Mouse (Mus musculus): ENCODE data around the gene Kirrel3.

Kirrel3 gene

DNA sequence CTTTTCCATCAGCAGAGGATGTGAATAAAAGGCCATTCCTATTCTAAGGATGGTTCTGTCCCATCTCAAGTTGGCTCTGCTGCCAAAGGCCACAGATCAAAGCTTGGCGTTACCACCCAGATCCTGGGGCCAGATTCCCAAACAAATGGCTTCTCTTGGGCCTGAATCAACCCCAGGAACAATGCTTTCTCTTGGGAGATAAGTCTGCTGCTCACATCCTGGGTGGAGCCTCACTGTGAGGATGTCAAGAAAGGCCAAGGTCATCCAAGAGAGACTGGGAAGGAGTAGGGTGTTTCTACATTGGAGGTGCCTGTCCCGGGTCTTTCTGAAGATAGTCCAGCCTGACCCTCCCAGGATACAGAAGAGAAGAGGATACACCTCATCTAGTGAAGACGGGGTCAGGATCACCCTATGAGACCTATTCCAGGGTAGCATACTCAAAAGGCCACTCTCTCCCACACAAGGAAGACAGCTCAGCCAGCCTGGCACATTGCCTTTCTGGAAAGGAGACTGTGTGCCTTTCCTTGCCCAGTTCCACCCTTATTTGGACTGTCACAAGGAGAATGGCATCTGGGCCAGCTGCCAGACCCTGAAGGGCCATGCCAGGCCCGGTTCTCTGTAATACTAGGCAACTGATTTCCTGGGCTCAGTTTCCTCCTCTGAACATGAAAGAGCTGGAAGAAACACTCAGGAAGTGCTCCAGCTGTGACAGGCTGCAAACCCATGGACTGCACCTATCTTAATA lies 507.9 kb downstream of the Kirrel3 start:
- DNase-seq: no peak

DNA sequence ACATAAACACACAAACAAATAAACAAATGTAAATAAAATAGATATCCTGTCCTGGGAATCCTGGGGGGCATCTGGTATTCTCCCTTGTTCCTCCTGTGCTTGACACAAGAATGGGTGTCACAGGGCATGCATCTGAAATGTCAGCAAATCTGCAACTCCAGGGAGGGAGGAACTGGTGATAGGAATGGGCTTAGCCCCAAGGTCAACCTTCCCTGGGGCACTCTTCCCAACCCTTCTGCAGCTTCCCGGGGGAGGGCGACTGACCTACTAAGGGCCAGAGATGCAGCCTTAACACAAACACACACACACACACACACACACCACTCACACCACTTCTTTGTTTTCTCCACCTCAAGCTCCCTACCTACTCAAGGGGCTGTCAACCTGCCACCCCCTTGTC lies 509.4 kb downstream of the Kirrel3 start:
- no peak for DNase-seq

DNA sequence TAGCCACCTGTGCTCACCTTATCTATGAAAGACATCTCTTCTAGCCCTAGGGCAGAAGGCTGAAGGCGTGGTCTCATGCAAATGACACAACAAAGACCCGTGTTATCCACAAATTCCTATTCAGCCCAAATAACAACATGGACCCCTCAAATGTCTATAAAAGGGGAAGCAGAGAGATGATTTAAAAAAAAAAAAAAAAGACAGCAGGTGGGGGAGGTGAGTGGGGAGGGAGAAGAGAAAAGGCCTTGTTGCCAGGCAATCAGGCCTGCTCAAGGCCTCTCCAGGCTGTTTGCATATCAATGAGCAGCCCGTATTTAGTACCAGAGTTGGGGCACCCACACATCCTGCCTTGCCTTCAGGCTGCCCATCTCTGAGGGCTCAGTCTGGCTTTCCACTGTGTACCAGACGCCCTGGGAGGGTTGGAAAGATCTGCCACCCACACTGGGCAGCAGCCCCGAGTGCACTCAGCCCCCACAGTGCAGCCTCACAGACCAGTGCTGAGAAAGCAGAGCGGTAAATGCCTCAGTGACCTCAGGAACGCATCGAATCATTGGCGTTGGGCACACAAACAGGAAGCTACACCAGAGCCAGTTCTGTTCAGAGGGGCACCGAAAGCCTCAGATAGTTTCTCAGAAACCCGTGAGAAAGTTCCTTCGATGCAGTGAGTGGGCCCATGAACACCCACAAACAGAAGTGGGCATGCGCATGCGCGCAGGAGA lies 510.1 kb downstream of the Kirrel3 start:
- peak; percentile 35 to 57 for DNase-seq

DNA sequence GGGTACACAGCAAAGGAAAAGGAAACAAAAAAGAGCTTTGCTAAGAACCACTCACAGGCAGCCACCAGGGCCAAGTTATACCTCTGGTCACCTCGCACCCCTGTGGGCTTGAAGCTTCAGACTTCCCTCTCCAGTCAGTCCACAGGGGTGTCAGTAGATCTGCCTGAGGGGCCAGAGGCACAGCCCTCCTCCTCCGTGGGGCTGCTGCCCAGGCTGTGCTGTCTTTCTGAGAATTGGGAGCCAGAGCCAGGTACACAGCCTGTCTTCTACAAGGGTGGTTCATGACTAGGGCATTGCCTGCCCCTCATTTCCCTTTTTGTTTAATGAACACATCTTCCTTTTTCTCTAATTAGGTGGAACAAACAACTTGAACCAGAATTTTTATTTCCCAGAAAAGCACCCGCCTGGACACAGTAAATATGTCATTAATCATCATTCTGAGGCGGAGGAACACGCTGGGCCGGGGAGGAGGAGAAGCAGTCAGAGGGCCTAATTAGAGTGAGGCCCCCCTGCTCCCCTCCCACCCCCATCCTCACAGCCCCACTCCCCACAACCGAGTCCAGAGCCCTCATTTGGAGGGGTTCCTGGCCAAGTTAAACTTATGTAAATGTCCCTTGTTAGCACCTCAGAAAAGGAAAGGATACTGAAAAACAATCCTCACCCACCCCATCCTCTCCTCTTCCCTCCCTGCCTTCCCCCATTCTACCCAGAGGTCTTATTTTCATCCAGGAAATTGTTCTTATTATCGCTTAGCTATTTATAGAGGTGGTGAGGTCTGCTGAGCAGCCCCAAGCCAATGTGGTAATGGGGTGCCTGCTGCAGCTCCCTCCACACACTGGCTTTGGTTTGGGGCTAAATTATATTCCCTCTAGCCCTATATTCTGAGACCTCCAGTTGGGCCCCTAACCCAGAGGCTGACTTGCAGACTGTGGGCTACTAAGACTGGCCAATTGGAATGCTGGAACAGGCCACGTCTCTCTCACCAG lies 512.5 kb downstream of the Kirrel3 start:
- no peak for DNase-seq

DNA sequence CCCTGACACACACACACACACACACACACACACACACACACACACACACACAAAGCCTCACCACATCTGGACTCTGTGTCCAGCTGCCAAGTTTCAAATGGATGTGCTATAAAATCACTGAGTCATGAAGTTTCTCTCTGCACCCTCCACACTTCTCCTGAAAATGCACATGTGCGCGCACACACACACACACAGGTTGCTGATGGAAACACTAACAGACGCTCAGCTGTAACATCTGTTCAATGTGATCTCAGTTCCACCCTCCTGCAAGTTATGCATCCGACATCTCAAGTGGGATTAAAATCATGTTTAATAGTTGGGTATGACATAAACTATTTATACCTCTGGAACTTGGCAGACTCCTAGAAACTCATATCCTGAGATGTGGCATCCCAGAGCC lies 518.4 kb downstream of the Kirrel3 start:
- no peak for DNase-seq

DNA sequence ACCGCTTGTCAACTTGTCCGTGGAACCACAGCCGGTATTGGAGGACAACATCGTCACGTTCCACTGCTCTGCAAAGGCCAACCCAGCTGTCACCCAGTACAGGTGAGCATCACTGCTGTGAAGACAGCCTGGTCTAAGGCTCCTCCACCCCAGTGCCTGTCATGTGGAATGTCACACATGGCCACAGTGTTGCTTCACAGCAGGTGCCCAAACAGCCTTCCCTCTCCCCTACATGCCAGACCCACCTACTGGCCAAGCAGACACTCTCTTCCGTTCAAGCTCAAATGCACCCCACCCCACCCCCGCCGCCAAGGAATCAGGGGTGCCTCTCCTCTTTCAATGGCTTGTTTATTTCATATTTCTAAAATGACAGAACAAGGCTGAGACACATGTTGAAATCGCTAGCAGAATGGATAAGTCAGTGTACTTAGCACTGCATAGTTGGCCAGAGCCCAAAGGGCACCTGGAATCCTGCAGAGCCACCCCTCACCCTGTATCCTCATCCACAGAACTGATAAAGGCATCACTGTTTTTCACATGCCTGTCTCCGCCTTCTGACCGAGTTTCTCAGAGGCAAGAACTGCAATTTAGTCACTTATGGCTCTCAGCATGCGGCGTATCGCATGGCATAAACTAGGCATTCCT lies 522.1 kb downstream of the Kirrel3 start:
- no peak for DNase-seq

DNA sequence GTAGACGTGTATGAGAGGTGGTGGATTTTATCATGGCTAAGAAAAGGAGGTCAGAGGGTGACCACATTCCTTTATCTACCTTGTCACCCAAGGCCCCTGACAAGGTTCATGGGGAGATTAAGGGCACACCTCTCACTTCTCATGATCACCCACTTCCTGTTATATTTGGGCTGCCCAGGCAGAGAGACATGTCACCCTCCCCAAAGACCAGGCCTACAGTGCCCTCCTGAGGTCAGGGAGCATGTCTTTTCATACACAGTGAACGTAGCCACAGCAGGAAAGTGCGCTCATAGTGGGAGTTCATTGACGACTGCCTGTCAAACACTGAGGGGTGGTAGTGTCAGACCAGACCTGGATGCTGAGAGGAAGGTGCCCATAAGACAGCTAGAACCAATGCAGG lies 531.1 kb downstream of the Kirrel3 start:
- peak; percentile 35 to 40 for DNase-seq

DNA sequence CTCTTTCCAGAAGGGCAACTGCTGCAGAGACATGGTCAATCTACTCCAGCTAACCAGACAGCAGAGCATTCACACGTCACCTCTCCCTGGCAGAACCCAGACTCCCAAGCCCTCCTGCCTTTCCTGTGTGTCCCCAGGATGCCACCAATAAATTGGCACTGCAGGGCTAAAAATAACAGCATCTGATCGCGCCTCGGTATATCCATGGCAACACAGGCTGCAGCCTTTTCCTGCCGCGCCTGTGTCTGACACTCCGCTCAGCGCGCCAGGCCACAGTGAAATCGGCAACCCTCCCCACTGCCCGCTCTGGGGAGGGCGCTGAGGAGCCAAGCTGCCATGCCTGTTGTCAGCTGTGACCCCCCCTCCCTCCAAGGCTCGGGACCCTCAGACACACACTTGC lies 531.9 kb downstream of the Kirrel3 start:
- DNase-seq: no peak

DNA sequence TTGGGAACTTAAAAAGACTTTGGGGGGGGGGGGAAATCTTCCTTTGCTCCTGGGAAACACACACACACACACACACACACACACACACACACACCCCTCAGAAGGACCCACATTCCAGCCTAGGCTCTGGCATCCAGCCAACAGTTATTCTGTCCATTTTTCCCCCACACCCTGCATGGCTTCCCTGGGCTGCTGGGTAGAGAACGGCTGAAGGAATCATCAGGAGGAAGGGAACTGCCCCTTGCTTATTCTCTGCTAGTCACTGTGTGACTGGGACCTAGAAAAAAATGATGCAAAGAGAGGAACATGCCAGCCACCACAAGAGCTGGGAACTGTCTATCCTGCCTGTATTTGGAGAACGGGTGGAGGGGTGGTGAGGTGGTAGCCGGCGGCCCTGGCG lies 532.4 kb downstream of the Kirrel3 start:
- no peak for DNase-seq

DNA sequence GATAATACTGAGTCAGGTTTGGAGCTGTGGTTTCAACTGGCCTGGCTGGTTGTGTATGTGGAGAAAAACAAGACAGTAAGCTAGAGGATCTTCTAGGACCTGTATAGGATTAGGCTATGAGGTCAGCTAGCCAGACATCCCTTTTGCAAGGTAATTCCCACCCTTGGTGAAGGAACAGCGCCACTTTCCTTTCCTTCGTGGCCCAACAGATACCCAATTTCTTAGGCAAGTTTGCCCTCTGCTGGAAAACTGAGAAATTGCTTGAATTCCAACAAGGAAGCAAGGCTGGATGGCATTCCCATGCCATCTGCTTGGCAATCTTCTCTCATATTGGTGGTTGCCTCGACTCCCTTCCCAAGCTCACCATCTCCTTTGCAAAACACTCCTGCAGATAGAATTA lies 533.7 kb downstream of the Kirrel3 start:
- DNase-seq: no peak

DNA sequence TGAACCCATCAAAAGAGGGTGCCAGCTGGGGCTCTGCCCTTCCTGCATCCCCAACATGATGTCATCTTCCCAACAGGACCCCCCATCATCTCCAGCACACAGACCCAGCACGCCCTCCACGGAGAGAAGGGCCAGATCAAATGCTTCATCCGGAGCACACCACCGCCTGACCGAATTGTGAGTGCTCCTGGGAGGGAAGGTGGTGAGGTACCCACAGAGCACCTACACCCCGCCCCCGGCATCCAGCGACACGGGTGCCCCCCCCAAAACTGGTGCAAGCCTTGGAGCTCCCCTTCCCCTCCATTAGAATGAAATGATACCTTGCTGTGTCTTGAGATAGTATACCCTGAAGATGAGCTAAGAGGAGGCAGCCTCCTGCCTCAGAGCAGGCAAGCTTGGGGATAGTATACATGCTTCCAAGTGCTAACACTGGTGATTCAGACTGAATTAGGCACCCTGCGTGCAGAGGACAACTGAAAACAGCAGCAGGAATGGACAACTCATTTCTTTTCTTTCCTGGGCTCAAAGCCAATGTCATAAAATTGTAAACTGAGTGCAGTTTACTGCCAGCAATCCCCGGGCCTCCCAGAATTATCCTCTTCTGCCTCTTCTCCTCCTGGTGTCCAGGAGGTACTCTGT lies 534.4 kb downstream of the Kirrel3 start:
- no peak for DNase-seq

DNA sequence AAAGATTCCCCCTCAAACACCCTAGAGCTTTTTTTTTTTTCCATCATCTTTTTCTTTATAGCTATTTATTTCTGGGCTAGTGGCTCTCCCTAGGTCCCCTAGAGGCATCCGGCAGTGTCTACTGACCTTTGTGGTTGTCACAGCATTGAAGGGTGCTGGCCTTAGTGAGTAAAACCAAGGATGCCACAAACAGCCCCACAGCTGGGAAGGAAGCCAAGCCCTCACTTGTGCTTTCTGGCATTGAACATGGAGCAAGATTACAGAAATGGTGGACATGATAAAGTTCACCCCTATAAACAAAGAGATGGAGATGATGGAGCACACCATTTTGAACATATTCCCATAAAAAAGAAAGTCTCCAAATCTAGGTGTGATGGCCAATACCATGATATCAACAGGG lies 536.0 kb downstream of the Kirrel3 start:
- no peak for DNase-seq

DNA sequence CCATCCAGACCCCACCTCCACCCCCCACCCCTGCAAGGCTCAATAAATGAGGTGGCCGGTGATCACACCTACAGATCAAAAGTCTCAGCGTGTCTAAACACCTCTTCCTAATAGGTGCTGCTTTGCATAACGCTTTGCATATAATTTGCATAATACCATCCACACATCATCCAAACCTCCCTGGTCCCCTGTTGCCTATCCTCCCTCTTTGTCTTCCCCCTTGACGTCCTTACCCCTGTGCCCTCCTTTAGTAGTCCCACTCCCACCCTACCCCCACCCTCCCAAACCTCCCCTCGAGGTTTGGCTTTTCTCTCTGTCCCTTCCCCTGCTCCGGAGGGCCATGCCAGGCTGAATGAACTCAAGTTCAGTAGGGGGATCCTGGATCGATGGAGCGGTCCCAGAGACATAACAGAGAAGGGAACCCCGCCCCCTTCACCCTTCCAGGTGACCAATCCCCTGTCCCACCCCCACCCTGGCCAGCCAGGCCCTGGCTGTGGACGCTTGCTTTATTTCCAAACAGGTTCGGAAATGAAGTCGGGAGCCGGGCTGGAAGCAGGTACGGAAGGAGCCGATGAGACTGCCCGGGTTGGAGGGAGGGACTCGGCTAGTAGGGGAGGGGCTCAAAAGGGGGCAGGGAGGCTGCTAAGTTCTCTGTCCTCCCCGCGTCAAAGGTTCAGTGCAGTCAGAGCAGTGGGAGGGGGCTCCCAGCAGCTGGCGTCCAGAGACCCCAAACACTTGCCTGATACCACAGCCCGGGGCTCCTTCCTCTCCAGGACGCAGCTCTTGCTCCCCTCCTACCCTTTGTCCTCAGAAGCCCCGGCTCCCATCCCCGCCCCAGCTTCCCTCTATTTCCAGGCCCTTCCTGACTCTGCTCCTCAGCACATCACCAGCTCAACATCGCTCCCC lies 539.1 kb downstream of the Kirrel3 start:
- DNase-seq: no peak

DNA sequence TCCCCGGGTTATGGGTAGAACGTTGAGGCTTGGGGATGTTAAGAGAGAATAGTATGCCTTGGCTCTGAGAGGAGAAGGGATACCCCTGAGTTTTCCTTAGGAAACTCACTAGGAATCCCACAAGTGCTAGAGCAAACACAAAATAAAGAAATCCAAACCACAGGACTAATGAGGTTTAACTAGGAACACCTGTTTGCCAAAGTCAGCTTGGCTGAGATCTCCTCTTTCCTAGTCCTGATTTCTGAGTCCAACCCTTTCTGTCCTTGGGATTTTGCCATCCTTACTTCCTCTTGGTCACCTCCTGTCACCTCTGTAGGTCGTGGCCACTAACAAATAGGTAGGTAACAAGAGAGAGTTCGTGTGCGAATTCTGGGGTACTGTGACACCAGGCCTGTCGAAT lies 540.6 kb downstream of the Kirrel3 start:
- DNase-seq: no peak

DNA sequence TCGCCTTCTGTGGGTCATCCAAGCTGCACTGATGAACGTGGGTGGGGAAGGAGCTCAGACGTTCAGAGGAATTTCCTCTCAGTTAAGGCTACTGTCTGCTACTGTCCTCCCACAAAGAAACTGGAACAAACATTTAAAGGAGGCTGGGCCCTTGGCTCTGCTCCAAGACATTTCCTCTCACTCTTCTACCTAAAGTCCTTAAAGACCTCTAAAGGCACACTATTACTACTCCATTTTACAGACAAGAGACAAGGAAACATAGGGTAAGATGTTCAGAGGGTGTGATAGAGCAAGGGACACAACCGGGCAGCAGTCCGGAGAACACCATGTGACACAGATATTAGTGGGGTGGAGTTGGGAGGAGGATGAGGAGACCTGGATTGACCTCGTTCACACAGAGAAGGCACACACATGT lies 541.2 kb downstream of the Kirrel3 start:
- DNase-seq: no peak

DNA sequence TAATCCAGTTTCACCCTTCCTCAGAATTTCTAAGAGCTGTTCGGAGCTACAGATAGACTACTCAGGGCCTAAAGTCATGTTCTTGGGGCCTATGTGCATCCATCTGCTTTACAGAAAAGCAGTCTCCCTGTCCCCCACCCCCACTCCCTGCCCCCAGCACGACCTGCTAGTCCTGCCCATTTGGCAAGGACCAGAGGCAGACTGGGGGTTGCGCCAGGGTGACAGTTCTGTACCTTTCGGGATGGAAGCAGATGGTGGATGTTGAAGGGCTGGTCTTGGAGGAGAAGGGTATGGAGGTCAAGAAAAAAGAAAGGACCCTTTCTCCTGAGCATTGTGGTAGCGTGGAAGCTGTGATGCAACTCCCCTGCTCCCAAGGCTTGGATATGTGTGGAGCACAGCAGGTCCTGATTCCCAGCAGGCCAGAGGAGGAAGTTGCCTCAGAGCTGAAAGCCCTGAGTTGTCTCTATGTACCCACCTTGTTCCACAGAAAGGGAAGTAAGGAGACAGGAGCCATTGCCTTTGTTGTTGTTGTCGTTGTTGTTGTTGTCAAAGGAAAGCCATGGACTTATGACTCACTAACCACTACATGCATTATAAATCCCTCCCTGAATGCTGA lies 541.8 kb downstream of the Kirrel3 start:
- no peak for DNase-seq

DNA sequence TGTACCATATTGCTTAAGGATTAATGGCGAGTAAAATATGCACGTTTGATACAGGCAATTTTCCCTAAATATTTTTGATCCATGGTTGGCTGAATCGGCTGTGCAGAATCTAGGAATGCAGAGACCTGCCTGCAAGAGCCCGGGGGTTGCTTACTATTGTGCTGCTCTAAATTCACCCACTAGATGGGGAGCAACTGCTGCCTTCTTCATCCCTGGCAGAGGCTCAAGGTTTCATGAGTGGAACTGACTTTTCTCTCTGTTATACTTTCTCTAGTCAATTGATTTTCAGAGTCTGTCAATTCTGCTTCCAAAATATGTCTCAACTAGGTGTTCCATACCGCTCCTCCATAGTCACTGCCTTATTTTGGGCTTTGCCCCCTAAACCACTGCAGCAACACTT lies 545.1 kb downstream of the Kirrel3 start:
- DNase-seq: no peak

DNA sequence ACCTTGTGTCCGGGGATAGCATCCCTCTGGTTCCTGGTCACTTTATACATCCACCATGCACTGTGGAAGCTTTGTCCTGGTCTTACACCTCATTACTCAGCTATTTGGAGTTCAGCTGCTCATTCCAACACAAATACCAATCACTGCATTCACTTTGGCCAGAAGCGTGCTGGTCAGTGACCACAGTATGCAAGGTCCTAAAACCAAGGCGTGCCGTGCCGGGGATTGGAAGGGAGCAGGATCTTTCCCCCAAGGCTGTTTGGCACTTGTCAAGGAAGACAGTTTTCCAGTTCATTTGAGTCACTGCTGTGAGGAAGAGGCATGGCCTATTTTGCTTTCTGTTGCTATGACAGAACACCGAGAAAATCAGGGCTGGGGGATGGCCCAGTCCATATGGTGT lies 546.8 kb downstream of the Kirrel3 start:
- no peak for DNase-seq

DNA sequence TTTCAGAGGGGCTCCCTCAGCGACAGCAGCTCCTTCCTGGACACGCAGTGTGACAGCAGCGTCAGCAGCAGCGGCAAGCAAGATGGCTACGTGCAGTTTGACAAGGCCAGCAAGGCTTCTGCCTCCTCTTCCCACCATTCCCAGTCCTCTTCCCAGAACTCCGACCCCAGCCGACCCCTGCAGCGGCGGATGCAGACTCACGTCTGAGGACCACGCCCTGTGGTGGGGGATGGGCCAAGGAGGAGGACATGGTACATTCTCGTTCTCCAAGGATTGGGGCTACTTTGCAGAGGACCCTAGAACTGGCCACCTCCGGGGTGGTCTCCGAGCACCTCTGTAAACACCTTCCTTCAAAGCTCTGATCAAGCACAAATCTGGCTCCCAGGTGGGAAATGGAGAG lies 549.4 kb downstream of the Kirrel3 start:
- no peak for DNase-seq

DNA sequence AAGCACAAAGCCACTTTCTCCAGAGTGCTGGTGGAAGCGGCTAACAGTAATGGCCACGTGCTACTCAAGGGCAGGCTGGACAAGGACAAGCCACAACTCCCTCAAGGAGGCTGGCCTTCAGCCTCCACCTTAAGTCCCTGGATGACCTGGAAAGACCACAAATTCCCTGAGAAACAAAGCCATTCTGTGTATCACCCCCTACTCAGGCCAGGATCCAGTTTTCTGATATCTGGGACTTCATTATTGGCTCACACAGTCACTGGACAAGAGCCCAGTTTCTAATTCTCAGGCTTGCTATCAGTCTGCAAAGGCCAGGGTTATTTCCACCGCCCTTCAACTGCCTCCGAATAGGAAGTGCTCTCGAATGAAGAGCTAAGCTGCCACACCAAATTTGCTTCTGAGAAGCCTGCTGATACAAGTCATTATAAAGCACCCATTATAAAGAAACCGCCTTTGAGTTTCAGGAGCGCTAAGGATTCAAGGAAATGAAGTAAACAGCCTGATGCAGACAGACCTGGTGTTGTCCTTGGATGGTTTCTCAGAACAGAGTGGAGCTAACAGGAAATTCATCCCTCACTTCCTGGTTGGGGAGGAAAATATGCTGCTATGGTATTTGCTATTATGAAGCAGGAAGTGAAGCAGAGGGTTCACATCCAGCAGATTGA lies 553.4 kb downstream of the Kirrel3 start:
- DNase-seq: no peak
